Mouse (Mus musculus) neural tube, postnatal 0 days (tissue): ENCODE results near the gene Klhl2. TPM values are rescaled to one million over a fixed set of nuclear protein-coding genes. Genes with fewer than 3 reads are reported as not detected.

Experiments
- polyA plus RNA-seq: library from polyadenylated mRNA; unstranded; fragments of >200 nt; fragmentation: Nextera tagmentation; extraction: Ambion mirVana; gene quantifications from 2 replicates; pipeline ENCODE4 v1.2.1, GENCODE M21; 2015

Gene Klhl2
- 32.8 and 33.3 TPM in 2 replicates for polyA plus RNA-seq

DNA sequence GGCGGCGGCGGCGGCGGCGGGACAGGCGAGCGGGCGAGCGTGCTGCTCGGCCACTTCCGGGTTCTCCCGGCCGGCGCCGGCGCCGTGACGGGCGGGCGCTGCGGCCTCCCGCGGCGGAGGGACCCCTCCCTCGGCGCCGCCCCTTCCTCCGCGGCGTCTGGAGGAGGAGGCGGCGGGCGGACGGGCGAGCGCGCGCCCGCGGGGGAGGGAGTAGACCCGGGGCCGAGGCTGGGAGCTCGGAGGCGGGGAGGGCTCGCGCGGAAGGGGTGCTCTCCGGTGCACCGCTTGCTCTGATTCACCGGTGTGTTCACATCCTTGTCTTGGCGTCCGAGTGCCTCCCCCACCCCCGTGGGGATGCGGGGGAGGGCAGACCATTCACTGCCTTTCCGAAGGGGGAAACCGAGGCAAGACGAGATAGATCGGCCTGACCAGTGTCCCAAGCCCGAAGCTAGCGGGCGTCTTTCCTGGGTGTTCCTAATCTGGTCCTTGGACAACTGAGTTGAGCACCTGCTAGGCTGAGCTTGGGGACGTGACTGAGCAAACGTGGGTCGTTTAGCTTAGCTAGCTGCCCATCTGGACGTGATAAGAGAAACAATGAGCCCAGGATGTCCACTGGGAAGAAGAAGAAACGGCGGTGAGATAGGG lies at the start of gene Klhl2:
Gene Klhl2, minus strand, starts transcription at position 121 of the 645 bp plus-strand sequence.

DNA sequence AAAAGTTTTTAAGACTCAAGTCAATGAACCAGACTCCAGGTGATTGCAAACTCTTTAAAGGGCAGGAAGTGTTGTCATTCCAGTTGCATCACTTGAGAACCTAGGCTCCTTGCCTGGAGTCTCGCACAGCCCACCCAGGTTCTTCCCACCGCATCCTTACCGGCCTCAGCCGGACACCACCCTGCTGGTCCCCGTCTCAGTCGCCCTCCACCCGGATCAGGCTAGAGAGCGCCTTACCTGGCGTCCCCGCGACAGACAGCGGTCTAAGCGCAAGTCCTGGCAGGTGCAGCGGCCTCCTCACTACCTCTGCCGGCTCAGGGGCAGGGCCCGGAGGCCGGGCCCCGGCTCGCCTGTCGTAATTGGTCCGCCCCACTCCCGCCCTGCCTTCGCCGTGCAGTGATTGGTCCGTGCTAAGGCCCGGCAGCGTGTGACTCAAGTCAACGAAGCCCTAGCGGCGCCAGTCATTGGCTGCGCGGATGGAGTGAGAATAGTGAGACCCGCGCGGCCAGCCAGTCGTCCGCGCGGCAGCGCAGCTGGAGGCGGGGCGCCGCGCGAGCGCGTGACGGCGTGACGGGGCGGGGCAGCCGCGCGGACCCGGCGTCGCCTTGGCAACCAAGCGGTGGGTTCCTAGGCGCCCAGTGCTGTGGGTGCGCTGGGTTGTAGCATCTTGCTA lies 116.4 kb downstream of the Klhl2 start, which contains the start of gene Msmo1:
Gene Msmo1, minus strand, starts transcription at position 522 of the 673 bp plus-strand sequence.

DNA sequence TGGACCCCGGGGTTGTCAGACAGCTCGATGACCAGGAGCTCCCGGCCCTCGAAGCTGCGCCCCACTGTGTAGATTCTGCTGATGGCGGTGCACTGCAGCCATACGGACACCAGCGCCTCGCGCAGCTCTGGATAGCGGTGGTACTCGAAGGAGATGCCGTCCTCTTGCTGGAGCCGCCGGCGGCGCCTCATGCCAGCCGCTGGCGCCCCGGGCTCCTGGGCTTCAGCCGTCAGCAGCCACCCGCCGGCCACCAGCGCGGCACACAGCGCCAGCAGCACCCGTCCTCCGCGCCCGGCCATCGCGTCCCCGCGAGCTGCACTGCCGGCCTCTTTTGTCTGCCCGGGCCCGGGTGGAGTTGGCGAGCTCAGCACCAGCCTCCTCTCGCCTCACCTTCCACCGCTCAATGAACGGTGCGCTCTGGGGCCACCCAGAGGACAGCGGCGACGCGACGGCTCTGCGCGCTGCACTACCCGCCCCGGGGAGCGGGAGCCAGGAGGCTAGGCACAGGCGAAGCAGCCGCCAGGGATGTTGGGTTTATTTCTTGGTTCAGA lies 157.1 kb downstream of the Klhl2 start, which contains the start of gene Cpe:
Gene Cpe, minus strand, starts transcription at position 404 of the 551 bp plus-strand sequence.

Other genes with a start within 250 kb of the Klhl2 start
- gene Cpe, start 157.0 kb downstream of the Klhl2 start, polyA plus RNA-seq = 1,290 and 1,428 TPM in 2 replicates
- 127 and 147 TPM in 2 replicates for gene Msmo1, start 116.2 kb downstream of the Klhl2 start, polyA plus RNA-seq
- 47.2 and 52.4 TPM in 2 replicates for gene Tmem192, start 97.2 kb upstream of the Klhl2 start, polyA plus RNA-seq
- gene Trim75, start 137.8 kb upstream of the Klhl2 start, polyA plus RNA-seq = 0.25 TPM in 1 of 2 replicates, not detected in the other
- 0.15 TPM in 1 of 2 replicates, not detected in the other for gene Trim61, start 168.5 kb upstream of the Klhl2 start, polyA plus RNA-seq
- 0.08 TPM in 1 of 2 replicates, not detected in the other for gene Trim60, start 168.6 kb upstream of the Klhl2 start, polyA plus RNA-seq
- gene Apela, start 187.3 kb upstream of the Klhl2 start, polyA plus RNA-seq = 2.0 and 2.8 TPM in 2 replicates
- not detected in 2 replicates for gene Gm10663, start 225.0 kb upstream of the Klhl2 start, polyA plus RNA-seq